Mouse (Mus musculus) monocyte, adult 5-6 weeks (primary cell): ENCODE results near the gene Ak2. TPM values are rescaled to one million over a fixed set of nuclear protein-coding genes. Genes with fewer than 3 reads are reported as not detected.

Experiments
- ATAC-seq: fragments of 153-309, 156-312 bp; replicated peaks from 2 replicates; pipeline ENCODE4 v1.8.0; 2017; ENCODE audit warnings: mild to moderate bottlenecking; ENCODE audit not compliant: low TSS enrichment, insufficient number of reproducible peaks, severe bottlenecking, poor library complexity, low FRiP score
- total RNA-seq: library from RNA; stranded (forward); fragments of 200-1000, 200-491, 200-594 nt; gene quantifications from 3 replicates; pipeline ENCODE4 v1.2.3, GENCODE M21; 2017

Ak2 gene
- total RNA-seq, 1 experiment from 2014 or later, result 73.4 TPM

DNA sequence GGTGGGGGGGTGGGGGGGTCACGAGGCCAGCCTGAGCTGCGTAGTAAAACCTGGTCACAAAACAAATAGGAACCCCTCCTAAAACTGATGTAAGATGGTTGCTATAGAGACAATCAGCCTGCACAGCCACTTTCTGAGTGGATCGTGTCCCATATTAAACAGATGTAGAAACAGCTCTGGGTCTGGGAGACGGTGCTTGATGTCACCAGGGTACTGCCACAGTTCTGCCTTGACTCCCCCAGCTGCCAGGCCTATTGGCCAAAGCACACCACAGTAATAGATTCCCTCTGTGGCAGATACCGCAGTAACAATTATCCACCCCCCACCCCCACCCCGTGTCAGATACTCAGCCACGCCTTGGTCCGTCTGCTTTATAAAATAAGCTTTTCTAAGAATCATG is 6.6 kb downstream of the Ak2 start:
- no peak for ATAC-seq

DNA sequence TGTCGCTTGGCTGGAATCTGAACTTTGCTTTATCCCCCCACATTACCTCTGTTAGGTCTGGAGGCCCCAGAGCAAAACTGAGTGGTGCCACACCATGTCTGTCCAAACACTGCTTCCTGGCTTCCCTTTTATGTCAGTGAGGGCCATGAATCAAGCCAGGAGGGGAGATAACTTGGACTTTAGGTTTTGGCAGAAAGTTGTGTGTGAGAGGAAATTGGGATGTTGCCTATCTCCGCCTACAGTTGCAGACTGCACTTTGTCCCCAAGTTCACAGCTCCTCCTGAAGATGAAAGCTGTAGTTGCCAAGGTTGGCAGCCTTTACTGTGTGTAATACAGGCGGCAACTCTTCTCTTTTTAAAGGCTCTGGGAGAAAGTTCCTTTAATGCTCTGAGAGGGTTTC is 9.0 kb downstream of the Ak2 start:
- ATAC-seq, result no peak

DNA sequence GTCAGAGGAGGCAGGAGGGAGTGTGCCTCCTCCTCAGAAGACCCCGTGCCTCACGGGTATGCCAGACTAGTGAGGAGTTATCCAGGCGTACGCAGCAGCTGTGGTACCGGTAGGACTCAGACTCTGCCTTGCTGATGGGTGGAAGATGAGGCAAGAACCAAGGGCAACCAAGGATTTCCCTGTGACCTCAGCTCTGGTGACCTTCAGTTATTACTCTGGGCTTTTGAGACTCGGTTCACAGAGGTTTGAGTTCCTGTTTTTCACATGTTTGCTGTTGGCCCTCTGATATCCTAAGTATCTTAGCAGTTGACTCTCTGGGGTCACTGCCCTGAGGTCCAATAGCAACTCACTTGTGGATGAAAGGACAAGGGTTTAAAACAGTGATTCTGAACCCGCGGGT is 12.0 kb downstream of the Ak2 start:
- ATAC-seq, result peak; percentile 92

DNA sequence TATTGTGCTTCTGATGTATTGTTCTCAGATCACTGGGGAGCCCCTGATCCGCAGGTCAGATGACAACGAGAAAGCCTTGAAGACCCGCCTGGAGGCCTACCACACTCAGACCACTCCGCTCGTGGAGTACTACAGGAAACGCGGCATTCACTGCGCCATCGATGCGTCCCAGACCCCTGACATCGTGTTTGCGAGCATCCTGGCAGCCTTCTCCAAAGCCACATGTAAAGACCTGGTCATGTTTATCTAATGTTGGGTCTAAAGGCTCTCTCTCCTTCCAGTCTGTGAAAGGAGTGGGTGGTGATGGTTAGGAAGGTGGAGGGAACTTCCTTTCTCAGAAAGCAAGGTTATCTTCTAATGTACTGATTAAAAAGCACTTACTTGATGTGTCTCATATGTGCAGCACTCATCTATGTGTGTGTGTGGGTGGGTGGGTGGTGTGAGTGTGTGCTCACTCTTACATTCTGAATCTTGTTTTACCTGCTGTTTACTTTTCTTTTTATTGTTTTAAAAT is 16.3 kb downstream of the Ak2 start:
- no peak for ATAC-seq

DNA sequence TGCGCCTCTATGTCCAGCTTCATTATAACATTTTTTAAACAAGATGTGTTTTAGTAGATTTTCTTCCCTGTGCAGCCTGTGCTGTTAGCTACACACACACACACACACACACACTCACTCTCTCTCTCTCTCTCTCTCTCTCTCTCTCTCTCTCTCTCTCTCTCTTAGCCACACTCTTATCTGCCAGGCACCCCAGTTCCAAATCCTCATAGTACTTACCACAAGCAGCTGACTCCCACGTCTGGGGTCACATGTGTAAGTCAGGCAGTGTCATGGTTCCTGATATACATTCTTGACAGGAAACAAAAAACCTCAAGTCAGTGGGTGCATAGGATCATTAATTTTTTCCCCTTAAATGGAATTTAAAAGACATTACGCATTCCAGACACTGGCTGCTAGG is 16.9 kb downstream of the Ak2 start:
- ATAC-seq, result no peak

DNA sequence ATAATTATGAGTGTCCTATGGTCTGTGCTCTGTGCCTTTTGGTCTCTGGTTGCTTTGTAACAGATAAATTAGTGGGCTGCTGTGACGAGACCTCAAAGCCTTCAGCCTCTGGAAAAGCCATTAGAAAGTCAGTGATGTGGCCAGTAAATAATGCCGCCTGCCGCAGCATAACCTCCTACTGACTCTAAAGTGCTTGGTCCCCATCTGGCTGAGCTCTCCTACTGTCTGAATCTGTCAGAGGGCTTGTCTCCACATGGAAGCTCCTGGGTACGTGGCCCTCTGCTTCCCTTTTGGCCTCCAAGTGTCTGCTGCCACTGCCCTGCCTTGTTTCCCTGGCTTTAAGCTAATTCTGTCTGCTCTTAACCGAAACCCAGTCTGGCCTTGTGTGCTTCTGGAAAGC is 17.8 kb downstream of the Ak2 start:
- ATAC-seq, result no peak

DNA sequence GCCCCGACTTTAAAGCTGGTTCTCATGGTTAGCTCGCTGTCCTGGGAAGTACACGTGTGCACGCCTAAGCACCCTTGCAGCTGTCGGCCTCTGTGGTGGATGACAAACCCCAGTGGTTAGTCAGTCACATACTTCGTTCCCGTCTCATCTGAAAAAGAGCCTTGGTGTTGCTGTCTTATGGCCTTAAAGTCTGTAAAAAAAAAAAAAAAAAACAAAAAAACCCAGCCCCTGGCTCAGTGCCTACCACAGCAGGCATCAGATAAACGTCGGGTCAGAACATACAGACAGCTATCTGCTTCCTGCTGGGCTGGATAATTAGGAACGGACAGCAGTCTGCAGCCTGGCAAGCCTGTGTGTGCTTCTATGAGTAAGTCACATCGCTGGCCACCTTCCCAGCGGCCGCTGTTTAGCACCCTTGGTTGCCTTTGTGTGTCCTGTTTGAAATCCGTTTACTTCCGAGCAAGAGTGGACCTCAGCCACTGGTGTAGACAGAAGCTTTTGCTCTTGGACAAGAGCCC is 19.9 kb downstream of the Ak2 start:
- no peak for ATAC-seq

DNA sequence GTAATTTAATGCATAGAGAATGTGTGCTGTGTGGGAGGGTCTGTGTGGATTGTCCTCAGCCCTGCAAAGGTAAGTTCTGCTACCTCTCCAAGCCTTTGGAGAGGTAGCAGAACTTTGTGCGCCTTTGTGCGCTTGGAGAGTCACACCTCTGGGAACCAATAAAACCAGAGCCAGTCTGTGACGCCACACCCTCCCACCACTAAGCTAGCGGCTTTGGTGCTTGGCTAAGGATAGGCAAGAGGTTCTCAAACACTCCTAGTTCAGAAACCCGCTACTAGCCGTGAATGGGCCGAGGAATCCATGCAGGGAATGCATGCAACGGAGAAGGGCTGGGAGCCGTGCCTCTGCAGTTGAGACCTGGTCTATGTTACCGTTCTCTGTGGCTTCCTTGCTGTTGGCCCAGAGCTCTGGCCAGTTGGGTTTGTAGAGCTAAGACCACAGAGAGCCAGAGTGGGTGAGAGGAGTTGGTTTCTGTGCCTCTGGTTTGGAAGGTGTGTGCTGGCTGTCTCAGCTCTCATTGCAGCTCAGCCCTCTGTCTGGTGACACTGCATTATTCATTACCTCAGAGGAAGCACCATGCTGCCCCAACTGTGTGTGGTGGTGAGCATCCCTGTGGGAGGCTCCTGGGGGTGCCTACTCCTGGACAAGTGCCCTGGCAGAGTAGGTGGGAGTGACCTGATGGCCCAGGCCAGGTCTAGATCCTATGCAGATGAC is 21.6 kb downstream of the Ak2 start:
- ATAC-seq, result no peak

DNA sequence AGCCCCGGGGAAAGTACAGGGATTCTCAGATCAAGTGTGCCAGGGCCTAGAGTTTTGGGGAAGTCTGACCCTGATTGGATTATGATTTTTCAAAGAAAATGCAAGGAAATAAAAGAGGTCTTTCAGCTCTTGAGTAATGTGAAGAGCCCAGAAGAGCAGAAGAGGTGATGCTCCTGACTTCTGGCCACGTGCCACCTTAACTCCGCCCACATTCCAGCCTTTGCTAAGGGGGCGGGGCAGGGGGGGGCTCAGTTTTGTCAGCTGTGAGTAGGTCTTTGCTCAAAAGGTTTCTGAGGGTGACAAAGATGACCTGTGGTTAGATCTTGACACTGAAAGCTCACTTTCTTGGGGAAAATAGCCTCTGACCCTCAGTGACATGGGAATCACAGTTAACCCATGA is 24.6 kb downstream of the Ak2 start:
- no peak for ATAC-seq

DNA sequence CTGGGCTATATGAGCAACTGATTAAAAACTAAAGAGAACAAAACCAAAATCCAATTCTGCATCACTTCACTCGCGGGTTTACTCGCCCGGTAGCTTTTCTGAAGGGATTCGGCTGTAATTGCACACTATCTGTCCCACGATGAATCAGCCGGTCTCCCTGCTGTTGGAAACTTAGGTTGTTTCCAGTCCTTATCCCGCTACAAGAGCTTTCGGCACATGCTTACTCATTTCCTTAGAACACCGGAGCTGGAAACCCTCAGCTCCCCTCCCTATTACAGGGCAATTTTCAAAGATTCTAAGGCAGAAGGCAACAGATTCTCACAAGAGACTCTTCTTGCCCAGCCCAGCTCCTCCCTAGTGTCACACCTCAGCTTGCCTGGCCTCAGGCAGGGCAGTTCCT is 25.4 kb downstream of the Ak2 start:
- ATAC-seq, result no peak

DNA sequence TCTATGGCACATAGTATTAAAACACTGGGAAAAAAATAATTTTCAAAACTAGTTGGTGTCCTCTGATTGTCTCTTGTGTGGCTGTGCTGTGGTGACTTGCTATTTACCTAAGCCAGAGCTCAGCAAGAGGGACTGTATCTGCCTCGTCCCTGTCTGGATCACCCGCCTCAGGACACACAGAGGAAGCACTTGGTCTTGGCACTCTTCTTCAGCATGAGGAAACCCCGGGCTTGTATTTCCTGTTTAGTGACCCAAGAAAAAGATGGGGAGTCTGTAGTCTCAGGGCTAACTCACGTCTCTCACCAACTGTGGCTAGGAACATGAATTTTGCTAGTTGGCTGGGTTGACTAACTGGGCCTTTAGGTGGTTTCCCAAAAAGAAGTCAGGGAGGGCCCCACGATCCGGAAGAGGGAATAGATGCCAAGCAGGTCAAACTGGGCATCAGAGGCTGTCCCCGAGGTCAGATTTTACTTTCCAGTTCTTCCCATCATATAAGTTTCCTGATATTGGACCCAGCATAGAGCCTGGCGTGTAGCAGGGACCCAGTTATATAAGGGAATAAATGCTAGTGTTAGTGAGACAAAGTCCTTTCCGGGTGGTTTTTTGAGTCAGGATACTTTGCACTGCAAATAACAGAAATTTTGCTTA is 27.2 kb downstream of the Ak2 start:
- no peak for ATAC-seq

DNA sequence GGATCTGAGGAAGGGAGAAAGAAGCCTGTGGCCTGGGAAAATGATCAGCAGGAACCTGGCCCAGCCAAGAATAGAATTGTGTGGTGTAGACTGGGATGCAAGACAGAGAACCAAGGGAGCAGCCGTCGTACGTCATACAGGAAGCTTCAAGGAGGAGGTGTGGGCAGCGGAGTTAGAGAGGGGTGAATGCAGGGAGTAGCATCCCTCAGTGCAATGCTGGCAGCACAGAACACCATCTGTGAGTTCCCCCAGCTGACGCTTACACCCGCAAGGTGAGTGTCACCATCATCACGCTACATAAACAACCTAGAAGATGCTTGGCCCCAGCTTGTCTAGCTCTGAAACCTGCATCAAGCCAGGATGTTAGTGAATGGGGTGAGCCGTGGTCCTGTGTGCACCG is 28.0 kb downstream of the Ak2 start:
- ATAC-seq, result no peak

DNA sequence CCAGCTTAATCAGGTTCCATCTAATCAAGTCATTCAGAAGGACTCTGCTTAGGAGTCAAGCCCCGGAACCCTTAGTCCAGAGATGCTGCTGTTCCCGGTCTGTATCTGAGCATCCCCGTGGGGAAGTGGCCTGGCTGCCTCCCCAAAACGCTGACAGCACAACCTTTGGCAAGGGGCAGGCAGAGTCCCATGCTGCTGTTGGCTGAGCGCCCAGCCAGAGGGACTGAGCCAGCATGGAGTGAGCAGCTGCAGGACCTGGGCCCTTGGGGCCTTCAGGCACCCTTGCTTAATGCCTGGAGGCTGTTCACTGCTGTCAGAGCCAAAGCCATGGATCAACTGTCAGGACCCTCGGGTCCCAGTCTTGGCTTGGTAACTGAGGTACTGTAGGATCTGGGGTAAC is 28.7 kb downstream of the Ak2 start:
- ATAC-seq, result no peak

DNA sequence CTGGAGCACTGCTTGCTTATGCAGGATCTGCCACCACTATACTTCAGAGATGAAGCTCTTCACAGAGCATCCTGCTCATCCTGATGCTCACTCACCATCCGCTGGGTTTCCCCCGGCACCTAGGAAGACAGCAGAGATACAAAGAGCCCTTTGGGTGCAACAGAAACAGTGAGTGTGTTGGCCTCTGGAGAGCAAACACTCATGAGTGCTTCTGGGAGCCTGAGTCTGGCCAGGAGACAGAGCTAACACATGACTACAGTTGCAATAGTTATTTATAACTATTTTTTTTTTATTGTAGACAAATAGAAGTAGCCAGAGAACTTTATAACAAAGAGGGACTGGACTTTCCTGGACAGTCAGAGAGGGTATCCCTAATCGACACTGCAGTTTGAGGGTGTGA is 29.7 kb downstream of the Ak2 start:
- no peak for ATAC-seq

DNA sequence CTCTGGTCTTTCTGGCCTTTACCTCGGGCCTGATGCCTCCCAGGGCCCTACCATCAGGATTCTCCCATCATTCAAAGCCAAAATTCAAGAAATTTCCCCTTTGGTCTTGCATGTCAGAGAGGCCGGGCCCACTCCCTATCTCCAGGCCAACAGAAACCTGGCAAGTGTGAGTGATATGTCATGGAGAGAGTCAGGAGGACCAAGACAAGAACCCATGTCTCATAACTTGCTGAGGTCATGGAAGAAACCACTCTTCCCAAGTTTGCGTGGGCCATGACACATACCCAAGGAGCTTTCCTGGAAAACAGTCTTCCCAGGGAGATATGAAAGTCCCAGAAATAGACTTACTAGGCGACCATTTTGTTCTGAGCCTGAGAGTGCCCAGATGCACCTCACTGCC is 30.1 kb downstream of the Ak2 start:
- no peak for ATAC-seq

DNA sequence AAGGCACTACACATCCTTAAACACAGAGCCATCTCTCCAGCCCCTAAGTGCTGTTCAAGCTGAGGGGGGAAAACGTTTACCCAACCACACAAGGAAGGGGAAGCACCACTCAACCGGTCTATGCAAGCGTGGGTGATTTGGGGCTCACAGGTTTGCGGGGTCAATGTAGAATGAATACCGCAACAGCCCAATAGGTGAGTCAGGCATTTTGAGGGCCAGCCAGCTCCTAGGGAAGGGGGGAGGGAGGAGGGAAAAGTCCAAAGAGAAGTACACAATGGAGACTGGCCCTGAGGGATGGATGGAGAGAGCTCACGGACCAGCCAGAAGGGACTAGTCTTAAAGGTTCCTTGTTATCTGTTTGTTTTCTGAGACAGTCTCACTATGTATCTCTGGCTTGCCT is 32.1 kb downstream of the Ak2 start:
- no peak for ATAC-seq

DNA sequence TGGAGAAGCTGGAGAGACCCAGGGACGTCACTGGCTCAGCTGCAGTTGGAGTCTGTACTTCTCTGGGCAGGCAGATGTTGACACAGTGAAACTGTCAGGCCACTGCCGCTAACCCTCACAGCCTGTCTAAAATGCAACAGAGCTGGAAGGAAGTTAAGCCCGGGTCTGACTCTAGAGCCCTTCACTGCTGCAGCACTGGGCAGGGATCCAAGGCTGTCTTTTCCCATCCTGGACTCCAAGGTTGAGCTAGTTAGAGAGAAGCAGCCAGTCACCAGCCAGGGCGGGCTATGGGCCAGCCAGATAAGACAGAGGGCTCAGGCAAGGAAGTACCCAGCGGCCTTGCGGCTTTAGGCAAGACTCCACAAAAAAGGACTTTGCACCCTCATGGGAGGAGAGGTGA is 33.0 kb downstream of the Ak2 start:
- no peak for ATAC-seq

DNA sequence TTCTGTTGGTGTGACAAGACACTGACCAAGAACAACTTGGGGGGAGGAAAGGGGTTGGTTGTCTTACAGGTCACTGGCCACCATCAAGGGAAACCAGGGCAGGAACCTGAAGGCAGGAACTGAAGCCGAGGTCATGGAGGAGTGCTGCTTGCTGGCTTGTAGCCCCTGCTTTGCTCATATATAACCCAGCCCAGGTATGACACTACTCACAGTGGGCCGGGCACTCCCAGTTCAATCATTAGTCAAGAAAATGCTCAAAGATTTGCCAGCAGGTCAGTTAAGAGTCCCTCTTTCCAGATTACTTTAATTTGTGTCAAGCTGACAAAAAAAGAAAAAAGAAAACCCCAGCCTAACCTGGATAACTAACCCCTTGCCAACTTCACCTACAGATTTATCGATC is 33.9 kb downstream of the Ak2 start:
- no peak for ATAC-seq

DNA sequence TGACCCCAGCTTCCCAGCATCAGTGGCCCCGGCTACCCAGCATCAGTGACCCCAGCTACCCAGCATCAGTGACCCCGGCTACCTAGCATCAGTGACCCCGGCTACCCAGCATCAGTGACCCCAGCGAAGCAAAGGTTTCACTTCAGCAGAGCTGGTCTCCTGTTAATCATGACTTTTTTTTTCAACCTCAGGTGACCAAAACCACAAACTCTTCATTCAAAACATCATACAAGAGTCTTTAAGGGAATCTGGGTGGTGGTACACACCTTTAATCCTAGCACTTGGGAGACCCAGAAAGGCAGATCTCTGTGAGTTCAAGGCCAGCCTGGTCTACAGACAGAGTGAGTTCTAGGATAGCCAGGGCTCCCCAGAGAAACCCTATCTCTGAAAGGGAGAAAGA is 39.0 kb downstream of the Ak2 start:
- ATAC-seq, result no peak

DNA sequence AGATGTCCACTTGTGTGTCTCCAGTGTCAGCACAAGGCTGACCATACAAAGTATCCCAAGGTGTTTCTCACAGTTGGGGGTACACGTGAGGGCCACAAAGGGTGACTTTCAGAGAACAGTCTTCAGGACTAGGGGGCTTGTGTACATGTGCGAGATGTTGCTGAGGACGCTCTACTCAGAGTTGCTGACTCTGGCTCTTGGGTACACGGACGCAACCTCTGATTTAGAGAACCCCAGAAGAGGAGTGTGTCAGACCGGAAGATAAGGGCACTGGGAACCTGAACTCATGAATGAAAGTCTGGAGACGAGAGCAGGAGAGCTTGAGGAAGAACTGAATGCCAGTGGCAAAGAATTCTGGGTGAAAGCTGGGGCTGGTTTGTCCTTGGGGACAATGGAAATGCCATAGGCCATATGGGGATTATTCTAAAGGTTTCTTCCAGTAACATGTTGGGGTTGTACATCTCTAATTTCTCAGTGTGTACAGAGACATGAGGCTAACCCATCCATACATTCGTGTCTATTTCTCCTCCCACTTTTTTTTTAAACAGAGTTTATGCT is 39.7 kb downstream of the Ak2 start:
- ATAC-seq, result no peak
